Mouse (Mus musculus): ENCODE data around the gene Hoxa7.

The Hoxa7 gene

DNA sequence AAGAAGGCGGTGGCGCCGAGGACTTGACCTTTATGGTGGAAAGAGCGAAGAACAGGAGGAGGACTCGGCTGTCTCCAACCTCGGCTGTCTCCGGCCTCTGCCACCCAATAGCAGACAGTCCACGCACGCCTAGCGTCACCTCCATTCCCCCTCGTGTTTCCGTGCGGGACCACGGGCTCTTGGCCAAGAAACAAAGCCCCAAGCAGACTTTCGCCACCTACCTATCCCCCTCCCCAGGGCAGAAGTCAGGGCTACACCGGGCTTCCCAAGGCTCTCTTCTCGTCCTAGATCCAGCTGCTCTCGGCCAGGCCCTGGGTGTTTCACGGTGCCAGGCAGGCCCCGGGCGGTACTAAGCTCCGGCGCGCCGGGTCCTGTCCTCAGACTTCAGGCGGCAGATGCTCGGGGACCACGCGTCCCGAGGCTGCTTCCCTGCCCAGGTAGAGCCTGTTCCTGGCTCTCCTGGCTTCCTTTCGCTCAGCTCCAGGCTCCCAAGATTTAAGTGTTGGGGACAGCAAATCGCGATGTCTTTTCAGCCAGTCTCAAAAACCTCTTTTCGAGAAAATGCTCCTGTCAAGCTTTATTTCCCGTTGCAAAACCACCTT lies 31.2 kb upstream of the Hoxa7 start:
- no peak for DNase-seq

GRCm38 (mm10) chr6:52252016-52252774 lies 30.5 kb upstream of the Hoxa7 start:
- DNase-seq: no peak

- no peak for DNase-seq
These were observed 29.7 kb upstream of the Hoxa7 start for GRCm38 (mm10) chr6:52251177-52251879.

- DNase-seq: no peak
These were observed 28.2 kb upstream of the Hoxa7 start for GRCm38 (mm10) chr6:52249826-52250225.

GRCm38 (mm10) chr6:52249415-52249738 lies 27.7 kb upstream of the Hoxa7 start:
- no peak for DNase-seq

- no peak for DNase-seq
These were observed 27.2 kb upstream of the Hoxa7 start for GRCm38 (mm10) chr6:52248638-52249414.

GRCm38 (mm10) chr6:52247766-52248637 lies 26.3 kb upstream of the Hoxa7 start:
- DNase-seq: no peak

DNA sequence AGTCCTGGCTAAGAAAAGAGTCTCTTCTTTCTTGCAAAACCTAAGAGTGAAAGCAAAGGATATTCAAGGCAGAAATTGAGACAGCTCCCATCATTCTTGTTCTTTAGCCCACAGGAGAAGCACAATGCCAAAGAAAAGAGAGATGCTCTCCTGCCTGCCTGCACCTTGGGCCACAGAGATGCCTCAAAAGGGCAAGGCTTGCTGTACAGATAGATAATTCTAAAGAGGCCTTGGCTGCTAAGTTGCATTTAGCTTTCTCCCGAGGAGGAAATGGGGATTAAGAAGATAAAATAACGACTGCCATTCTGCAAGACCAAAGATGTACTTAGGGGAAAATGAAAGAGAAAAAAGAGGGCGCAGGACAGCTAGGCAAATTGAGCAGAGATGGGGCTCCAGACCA lies 25.3 kb upstream of the Hoxa7 start:
- no peak for DNase-seq

- no peak for DNase-seq
These were observed 24.7 kb upstream of the Hoxa7 start for GRCm38 (mm10) chr6:52246403-52246803.

- DNase-seq: no peak
These were observed 24.1 kb upstream of the Hoxa7 start, which contains the start of gene Hoxa11 for GRCm38 (mm10) chr6:52245757-52246142. TSS of gene Hoxa11 (minus strand) at chr6:52245810.

GRCm38 (mm10) chr6:52245040-52245756 lies 23.5 kb upstream of the Hoxa7 start:
- DNase-seq: no peak

DNA sequence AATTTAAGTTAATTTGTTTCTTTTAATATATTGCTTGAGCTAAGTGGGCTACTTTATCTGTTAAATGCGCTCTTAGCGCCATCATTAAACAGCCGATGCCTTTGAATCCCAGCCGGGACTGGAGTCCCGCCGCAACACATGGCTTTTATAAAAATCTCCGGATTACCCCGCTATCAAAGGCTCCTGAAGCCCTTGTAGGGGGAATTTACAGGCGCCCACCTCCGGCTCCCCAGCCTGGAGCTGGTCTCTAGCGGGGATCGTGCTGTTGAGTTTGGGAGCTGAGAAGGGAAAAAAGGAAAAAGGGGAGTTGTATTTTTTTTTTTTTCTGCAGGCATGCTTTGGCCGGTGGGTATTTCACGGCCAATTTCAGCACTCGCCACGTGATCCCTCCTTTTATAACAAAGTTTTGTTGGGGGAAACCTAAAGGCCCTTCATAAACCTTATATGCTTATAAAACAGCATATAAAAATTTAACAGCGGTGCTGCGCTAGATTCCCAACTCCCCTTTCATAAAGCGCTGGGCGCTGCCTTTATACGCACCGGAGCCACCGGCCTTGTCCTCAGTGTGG lies 22.9 kb upstream of the Hoxa7 start:
- no peak for DNase-seq

GRCm38 (mm10) chr6:52243681-52244121 lies 22.0 kb upstream of the Hoxa7 start:
- DNase-seq: no peak

GRCm38 (mm10) chr6:52242801-52243332 lies 21.2 kb upstream of the Hoxa7 start:
- no peak for DNase-seq

GRCm38 (mm10) chr6:52241001-52241621 lies 19.5 kb upstream of the Hoxa7 start:
- DNase-seq: no peak

- peak in 1 of 2 experiments; percentile 21 for DNase-seq
These were observed 18.8 kb upstream of the Hoxa7 start, which contains the start of gene Hoxa10 for GRCm38 (mm10) chr6:52240389-52241000. TSS of gene Hoxa10 (minus strand) at chr6:52240854.

DNA sequence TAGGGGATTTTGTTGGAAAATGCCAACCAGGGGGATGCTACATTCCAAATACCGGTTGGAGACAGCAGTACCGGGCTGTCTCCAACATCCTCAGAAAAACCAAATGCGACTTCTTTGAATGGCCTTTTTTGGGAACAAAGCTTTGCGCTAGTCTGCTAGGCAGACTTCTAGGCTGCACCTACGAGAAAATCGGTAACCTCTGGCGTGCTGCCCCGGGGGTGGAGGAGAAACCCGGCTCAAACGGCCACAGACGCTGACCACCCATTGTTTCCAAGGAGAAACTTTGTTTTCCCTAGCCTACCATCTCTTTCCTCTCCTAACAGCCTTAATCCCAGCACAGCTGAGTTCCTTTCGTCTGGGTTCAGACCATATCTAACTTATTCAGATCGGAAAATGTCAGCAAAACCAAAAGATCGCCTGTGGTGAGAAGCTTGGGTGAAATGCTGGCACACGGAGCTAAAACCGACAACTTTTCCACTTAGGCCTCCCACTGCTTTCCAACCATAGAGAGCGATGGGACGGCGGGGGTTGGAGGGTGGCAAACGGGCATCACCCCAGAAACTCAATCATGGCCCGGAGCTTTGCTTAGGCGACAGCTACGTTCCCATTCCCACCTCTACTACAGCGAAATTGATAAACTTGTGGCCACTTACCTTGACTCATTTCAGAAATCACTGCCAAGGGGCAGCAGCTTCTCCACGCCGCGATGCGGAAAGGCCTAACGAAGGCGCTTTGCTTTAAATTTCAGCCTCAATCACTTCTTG lies 18.2 kb upstream of the Hoxa7 start:
- DNase-seq: no peak

GRCm38 (mm10) chr6:52238976-52239375 lies 17.3 kb upstream of the Hoxa7 start:
- DNase-seq: no peak

DNA sequence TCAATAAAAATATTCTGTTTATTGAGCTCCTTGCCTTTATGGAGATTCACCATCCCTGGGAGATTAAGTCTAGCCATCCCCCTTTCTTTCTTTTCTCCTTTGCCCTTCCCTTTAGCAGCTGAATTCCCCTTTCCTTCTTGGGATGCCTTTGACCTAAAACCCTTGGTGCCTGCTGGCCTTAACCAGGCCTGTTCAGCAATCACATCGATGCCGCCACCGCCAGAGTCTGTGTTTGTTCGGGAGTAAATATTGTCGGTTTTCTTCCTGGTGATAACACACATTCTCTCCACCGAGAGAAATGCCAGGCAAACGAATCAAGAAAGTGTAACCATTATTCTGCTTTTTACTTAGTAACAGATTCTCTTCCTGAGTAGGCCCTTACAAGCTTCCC lies 16.5 kb upstream of the Hoxa7 start:
- DNase-seq: no peak

Measured in cerebellum, adult 18-20 months (tissue).